Mouse (Mus musculus) heart, adult 2 months (tissue): ENCODE results near the gene Inpp5e.

Experiments
- CTCF ChIP-seq: fragments of 200-600 bp; IDR thresholded peaks from 2 replicates; pipeline ENCODE4 v1.8.1; 2022; ENCODE audit warnings: antibody characterized with exemption, mild to moderate bottlenecking, moderate library complexity
- POLR2A ChIP-seq: fragments of 200-500 bp; IDR thresholded peaks from 2 replicates; pipeline ENCODE4 v1.6.1; 2011; ENCODE audit warnings: mild to moderate bottlenecking, low read depth, low read length, control low read depth; ENCODE audit not compliant: insufficient read depth

DNA sequence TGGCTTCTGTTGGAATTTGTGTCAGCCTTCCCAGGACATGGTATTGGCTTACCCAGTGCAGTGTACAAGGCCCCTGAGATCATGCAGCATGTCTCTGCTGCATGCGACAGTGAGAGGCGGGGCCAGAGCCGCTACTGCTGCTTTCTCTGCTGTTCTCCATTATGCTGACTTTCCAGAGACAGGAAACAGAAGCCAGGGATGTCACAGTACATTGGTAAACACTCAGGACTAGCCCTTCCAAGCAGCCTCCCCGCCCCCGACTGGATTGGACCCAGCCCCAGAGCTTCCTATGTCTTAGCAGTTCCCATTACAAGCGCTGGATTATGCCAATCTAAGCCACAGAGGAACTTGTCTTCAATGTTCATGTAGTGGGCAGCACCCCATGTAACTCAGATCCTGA, 60.8 kb downstream of the Inpp5e start:
- TF ChIP-seq POLR2A (no peak), CTCF (no peak)
